Mouse (Mus musculus) brain, adult 2 months (tissue): ENCODE results near the gene Nccrp1.
"Not testable (repeated sequence)": the region's sequence is repeated elsewhere in the genome, so short reads cannot be mapped to it uniquely, and the experiment has no call there.

Source experiments
- DNase-seq: peaks from one replicate; pipeline ENCODE4 v3.0.0; 2011; ENCODE audit warnings: low read depth, low spot score

The Nccrp1 gene

GRCm38 (mm10) chr7:28570291-28570981 is 23.4 kb upstream of the Nccrp1 start:
- DNase-seq, result peak; percentile 66

GRCm38 (mm10) chr7:28568253-28568652 is 21.2 kb upstream of the Nccrp1 start:
- peak; percentile 77 for DNase-seq

- no peak for DNase-seq
Measured at GRCm38 (mm10) chr7:28567539-28567938, 20.5 kb upstream of the Nccrp1 start.

GRCm38 (mm10) chr7:28565407-28565806 is 18.4 kb upstream of the Nccrp1 start:
- DNase-seq, result peak; percentile 60

- DNase-seq, result peak; percentile 74
Measured at GRCm38 (mm10) chr7:28562951-28563350, 15.9 kb upstream of the Nccrp1 start.

- DNase-seq, result peak; percentile 81
Measured at GRCm38 (mm10) chr7:28562371-28562770, 15.3 kb upstream of the Nccrp1 start.

- peak; percentile 63 for DNase-seq
Measured at GRCm38 (mm10) chr7:28561967-28562366, 14.9 kb upstream of the Nccrp1 start.

GRCm38 (mm10) chr7:28560856-28561255 is 13.8 kb upstream of the Nccrp1 start:
- DNase-seq, result peak; percentile 29

GRCm38 (mm10) chr7:28558486-28558885 is 11.4 kb upstream of the Nccrp1 start:
- peak; percentile 52 for DNase-seq

GRCm38 (mm10) chr7:28557708-28558107 is 10.7 kb upstream of the Nccrp1 start:
- DNase-seq, result no peak

GRCm38 (mm10) chr7:28557069-28557468 is 10.0 kb upstream of the Nccrp1 start:
- no peak for DNase-seq

- no peak for DNase-seq
Measured at GRCm38 (mm10) chr7:28555939-28556535, 9.0 kb upstream of the Nccrp1 start.

GRCm38 (mm10) chr7:28553076-28553475 is 6.0 kb upstream of the Nccrp1 start:
- DNase-seq, result no peak

- peak; percentile 14 for DNase-seq
Measured at GRCm38 (mm10) chr7:28547628-28548027, 574 bp upstream of the Nccrp1 start.

- DNase-seq, result no peak
Measured at GRCm38 (mm10) chr7:28546649-28547048, 405 bp downstream of the Nccrp1 start.

- DNase-seq, result no peak
Measured at GRCm38 (mm10) chr7:28545891-28546210, 1.2 kb downstream of the Nccrp1 start.

- no peak for DNase-seq
Measured at GRCm38 (mm10) chr7:28545048-28545890, 1.8 kb downstream of the Nccrp1 start.

- no peak for DNase-seq
Measured at GRCm38 (mm10) chr7:28544051-28544601, 2.9 kb downstream of the Nccrp1 start.

- no peak for DNase-seq
Measured at GRCm38 (mm10) chr7:28540526-28540925, 6.5 kb downstream of the Nccrp1 start, which contains the start of gene Sycn. TSS of gene Sycn (plus strand) at chr7:28540885.

GRCm38 (mm10) chr7:28538886-28539285 is 8.2 kb downstream of the Nccrp1 start:
- not testable (repeated sequence) for DNase-seq

GRCm38 (mm10) chr7:28532005-28532404 is 15.0 kb downstream of the Nccrp1 start:
- DNase-seq, result no peak
